9 mouse cellular contexts compared by ENCODE assay signal in genomic region chr9:58159855-58160254, GRCm38 (mm10). TPM values are rescaled to one million over a fixed set of nuclear protein-coding genes. Genes with fewer than 3 reads are reported as not detected.
DNase-seq lines count a peak whose midpoint lies in the region; ATAC-seq and TF ChIP-seq lines count a peak whose summit lies in the region.
"Had no signal": no experiment of that assay in that cellular context is flagged by ENCODE, and none has a peak within 500 bp of the region (broad histone marks: within the 10 kb centered on the region; RNA-seq: fewer than 3 reads in every experiment).

No protein-coding gene starts in this region.

- no peaks in the 10 kb centered on the region for H3K36me3 ChIP-seq in embryonic facial prominence, embryonic 14.5 days (ENCODE audit: control insufficient read depth, insufficient read depth, low read length)
- H3K36me3 ChIP-seq in heart, embryonic 13.5 days, result no peaks in the 10 kb centered on the region
- peaks cover 13% of the 10 kb centered on the region; the same call in 1 of the 2 replicates for H3K36me3 ChIP-seq in limb, embryonic 13.5 days
- H3K36me3 ChIP-seq in midbrain, postnatal 0 days (ENCODE audit: insufficient read depth, low read length), result no peaks in the 10 kb centered on the region

- no peak for TF ChIP-seq CTCF in left cerebral cortex, adult 2 months (IDR thresholded peaks at IDR 0.05)
- no peak for TF ChIP-seq CTCF in cerebellum, adult 2 months (IDR thresholded peaks at IDR 0.05; ENCODE audit: borderline replicate concordance, insufficient read depth, low read depth, low read length)
- TF ChIP-seq CTCF in midbrain, postnatal 0 days (IDR thresholded peaks at IDR 0.05), result no peak

- H3K4me3 ChIP-seq in left cerebral cortex, adult 2 months, result no peak overlapping the region
- no peak overlapping the region for H3K4me3 ChIP-seq in embryonic facial prominence, embryonic 14.5 days (ENCODE audit: low read depth, low read length)
- no peak overlapping the region for H3K4me3 ChIP-seq in heart, embryonic 13.5 days
- H3K4me3 ChIP-seq in limb, embryonic 13.5 days, result no peak overlapping the region
- no peak overlapping the region for H3K4me3 ChIP-seq in cerebellum, adult 2 months (replicated peaks; ENCODE audit: insufficient read depth, low read depth, low read length)
- no peak overlapping the region for H3K4me3 ChIP-seq in midbrain, postnatal 0 days (ENCODE audit: low read depth, low read length)

- H3K9ac ChIP-seq in embryonic facial prominence, embryonic 14.5 days (ENCODE audit: low read depth, low read length), result no peak overlapping the region
- 0 out of 2 replicates have a peak overlapping the region, but pooled peaks have one; percentile 14 for H3K9ac ChIP-seq in heart, embryonic 13.5 days
- peak overlapping the region; percentile 61; the same call in 1 of the 2 replicates for H3K9ac ChIP-seq in limb, embryonic 13.5 days
- no peak overlapping the region for H3K9ac ChIP-seq in midbrain, postnatal 0 days (replicated peaks; ENCODE audit: low read length, poor library complexity, severe bottlenecking)

- peak in 1 of 2 experiments; percentile 29 for DNase-seq in left cerebral cortex, adult 2 months (ENCODE audit: extremely low spot score in 1 of 2, low spot score in 2 of 2)
- no peak for DNase-seq in left cerebral cortex, adult 11 months (ENCODE audit: low spot score)
- DNase-seq in embryonic facial prominence, embryonic 14.5 days (ENCODE audit: low spot score), result peak; percentile 67
- DNase-seq in cerebellum, adult 2 months, result no peak
- no peak for DNase-seq in midbrain, postnatal 0 days (ENCODE audit: low spot score)
- DNase-seq: cerebellum, postnatal 25 days had no signal

- 49% methylated on average over 4 of the region's 4 CpGs for WGBS in embryonic facial prominence, embryonic 14.5 days
- 24% methylated on average over 4 of the region's 4 CpGs for WGBS in heart, embryonic 13.5 days
- WGBS in limb, embryonic 13.5 days, result 48% methylated on average over 4 of the region's 4 CpGs
- 45% methylated on average over 4 of the region's 4 CpGs for WGBS in cerebellum, adult 2 months
- WGBS in midbrain, postnatal 0 days, result 67% methylated on average over 4 of the region's 4 CpGs

- TF ChIP-seq POLR2A in cerebellum, adult 2 months (IDR thresholded peaks at IDR 0.05; ENCODE audit: borderline replicate concordance, insufficient read depth, low read length), result no peak

- intact Hi-C loops in left cerebral cortex, adult 2 months (cut with DNase I), result no loop called here

- H3K9me3 ChIP-seq in embryonic facial prominence, embryonic 14.5 days (ENCODE audit: control insufficient read depth, low read length), result no peaks in the 10 kb centered on the region
- H3K9me3 ChIP-seq in heart, embryonic 13.5 days, result no peaks in the 10 kb centered on the region
- H3K9me3 ChIP-seq in limb, embryonic 13.5 days, result no peaks in the 10 kb centered on the region
- H3K9me3 ChIP-seq in midbrain, postnatal 0 days (ENCODE audit: low read length), result no peaks in the 10 kb centered on the region

- H3K27ac ChIP-seq in left cerebral cortex, adult 2 months, result peak overlapping the region; percentile 47; the same call in 1 of the 2 replicates
- peak overlapping the region; percentile 96 for H3K27ac ChIP-seq in embryonic facial prominence, embryonic 14.5 days (replicated peaks; ENCODE audit: low read depth, low read length)
- peak overlapping the region; percentile 87 for H3K27ac ChIP-seq in heart, embryonic 13.5 days (replicated peaks)
- peak overlapping the region; percentile 100 for H3K27ac ChIP-seq in limb, embryonic 13.5 days
- no peak overlapping the region for H3K27ac ChIP-seq in cerebellum, adult 2 months (ENCODE audit: insufficient read depth, low read length)
- H3K27ac ChIP-seq in midbrain, postnatal 0 days (ENCODE audit: low read depth, low read length), result no peak overlapping the region

- H3K4me2 ChIP-seq in embryonic facial prominence, embryonic 14.5 days (ENCODE audit: low read depth, low read length), result peak overlapping the region; percentile 65
- H3K4me2 ChIP-seq in heart, embryonic 13.5 days, result 0 out of 2 replicates have a peak overlapping the region, but pooled peaks have one; percentile 1
- peak overlapping the region; percentile 91 for H3K4me2 ChIP-seq in limb, embryonic 13.5 days (replicated peaks)
- H3K4me2 ChIP-seq in midbrain, postnatal 0 days (ENCODE audit: low read depth, low read length, poor library complexity, severe bottlenecking), result no peak overlapping the region

- ATAC-seq in embryonic facial prominence, embryonic 14.5 days (ENCODE audit: low read depth), result no peak
- no peak for ATAC-seq in heart, embryonic 13.5 days (ENCODE audit: extremely low read depth, insufficient number of reproducible peaks, low FRiP score, low TSS enrichment)
- no peak for ATAC-seq in limb, embryonic 13.5 days (ENCODE audit: low FRiP score, low read depth)
- ATAC-seq in midbrain, postnatal 0 days (ENCODE audit: low FRiP score), result no peak

- H3K4me1 ChIP-seq in embryonic facial prominence, embryonic 14.5 days (ENCODE audit: control insufficient read depth, insufficient read depth, low read length), result peaks cover 48% of the 10 kb centered on the region
- H3K4me1 ChIP-seq in heart, embryonic 13.5 days, result peaks cover 58% of the 10 kb centered on the region
- H3K4me1 ChIP-seq in limb, embryonic 13.5 days, result peaks cover 68% of the 10 kb centered on the region
- 0 out of 2 replicates have a peak, but pooled peaks cover 2% of the 10 kb centered on the region for H3K4me1 ChIP-seq in cerebellum, adult 2 months (ENCODE audit: control insufficient read depth, insufficient read depth, low read length)
- no peaks in the 10 kb centered on the region; the same call in 1 of the 2 replicates for H3K4me1 ChIP-seq in midbrain, postnatal 0 days (ENCODE audit: insufficient read depth, low read length)

- no peaks in the 10 kb centered on the region for H3K27me3 ChIP-seq in embryonic facial prominence, embryonic 14.5 days (replicated peaks; ENCODE audit: control insufficient read depth, insufficient read depth, low read length)
- H3K27me3 ChIP-seq in heart, embryonic 13.5 days (replicated peaks), result peaks cover 5% of the 10 kb centered on the region; the same call in 1 of the 2 replicates
- no peaks in the 10 kb centered on the region for H3K27me3 ChIP-seq in limb, embryonic 13.5 days
- no peaks in the 10 kb centered on the region for H3K27me3 ChIP-seq in cerebellum, adult 2 months (ENCODE audit: control insufficient read depth, insufficient read depth, low read length)
- H3K27me3 ChIP-seq in midbrain, postnatal 0 days (ENCODE audit: insufficient read depth, low read length), result no peaks in the 10 kb centered on the region

RNA-seq across cellular contexts. Expression of gene Ccdc33, which starts 41.2 kb away (rescaled TPM):
- 1 to 10 TPM in 1 of 2 experiments, under 1 TPM in 1; 0.86 to 1.3 TPM for total RNA-seq in left cerebral cortex, adult 2 months (2021)
- 0.25 and 0.54 TPM in 2 replicates for polyA plus RNA-seq in embryonic facial prominence, embryonic 14.5 days (2014; fragmentation: Nextera tagmentation; extraction: Ambion mirVana)
- polyA plus RNA-seq in heart, embryonic 13.5 days (2015; fragmentation: Nextera tagmentation; extraction: Ambion mirVana), result 0.05 and 0.07 TPM in 2 replicates
- polyA plus RNA-seq in limb, embryonic 13.5 days (2015; fragmentation: Nextera tagmentation; extraction: Ambion mirVana), result 0.15 and 0.20 TPM in 2 replicates
- polyA plus RNA-seq in cerebellum, adult 2 months (2012; rRNA removed), result 0.59 and 1.1 TPM in 2 replicates
- total RNA-seq in midbrain, postnatal 0 days (2014; rRNA removed), result 0.24 and 0.27 TPM in 2 replicates
- 1.1 and 1.4 TPM in 2 replicates for polyA plus RNA-seq in midbrain, postnatal 0 days (2015; fragmentation: Nextera tagmentation; extraction: Ambion mirVana)
- polyA plus RNA-seq: small intestine, adult 2 months had no signal

RNA-seq across cellular contexts. Expression of gene Islr, which starts 44.3 kb away (rescaled TPM):
- 10 to 100 TPM; 11.0 to 15.2 TPM for total RNA-seq in left cerebral cortex, adult 2 months (2021)
- polyA plus RNA-seq in embryonic facial prominence, embryonic 14.5 days (2014; fragmentation: Nextera tagmentation; extraction: Ambion mirVana), result 118 and 137 TPM in 2 replicates
- 18.6 and 23.3 TPM in 2 replicates for polyA plus RNA-seq in heart, embryonic 13.5 days (2015; fragmentation: Nextera tagmentation; extraction: Ambion mirVana)
- polyA plus RNA-seq in limb, embryonic 13.5 days (2015; fragmentation: Nextera tagmentation; extraction: Ambion mirVana), result 207 and 210 TPM in 2 replicates
- 6.4 and 12.2 TPM in 2 replicates for polyA plus RNA-seq in cerebellum, adult 2 months (2012; rRNA removed)
- total RNA-seq in midbrain, postnatal 0 days (2014; rRNA removed), result 55.6 and 68.8 TPM in 2 replicates
- polyA plus RNA-seq in midbrain, postnatal 0 days (2015; fragmentation: Nextera tagmentation; extraction: Ambion mirVana), result 32.5 and 36.5 TPM in 2 replicates

RNA-seq across cellular contexts. Expression of gene Islr2, which starts 44.3 kb away (rescaled TPM):
- total RNA-seq in left cerebral cortex, adult 2 months (2021), result 10 to 100 TPM; 72.1 to 74.0 TPM
- 2.5 and 3.1 TPM in 2 replicates for polyA plus RNA-seq in embryonic facial prominence, embryonic 14.5 days (2014; fragmentation: Nextera tagmentation; extraction: Ambion mirVana)
- 0.05 and 0.17 TPM in 2 replicates for polyA plus RNA-seq in heart, embryonic 13.5 days (2015; fragmentation: Nextera tagmentation; extraction: Ambion mirVana)
- polyA plus RNA-seq in limb, embryonic 13.5 days (2015; fragmentation: Nextera tagmentation; extraction: Ambion mirVana), result 2.0 and 2.1 TPM in 2 replicates
- polyA plus RNA-seq in cerebellum, adult 2 months (2012; rRNA removed), result 1.1 and 1.6 TPM in 2 replicates
- total RNA-seq in midbrain, postnatal 0 days (2014; rRNA removed), result 233 and 267 TPM in 2 replicates
- 16.7 and 18.1 TPM in 2 replicates for polyA plus RNA-seq in midbrain, postnatal 0 days (2015; fragmentation: Nextera tagmentation; extraction: Ambion mirVana)

Comparison
In these comparisons a context has a peak if more than half of its experiments do, and no peak if none do; other contexts are left out.
1. H3K27ac ChIP-seq: peak in left cerebral cortex, adult 2 months (single experiment), embryonic facial prominence, embryonic 14.5 days (single experiment), heart, embryonic 13.5 days (single experiment) and limb, embryonic 13.5 days (single experiment); none in cerebellum, adult 2 months (single experiment) and midbrain, postnatal 0 days (single experiment).
2. H3K9ac ChIP-seq: peak in heart, embryonic 13.5 days (single experiment) and limb, embryonic 13.5 days (single experiment); none in embryonic facial prominence, embryonic 14.5 days (single experiment) and midbrain, postnatal 0 days (single experiment).